Mouse (Mus musculus) embryonic facial prominence, embryonic 14.5 days (tissue): ENCODE results near the gene Wdfy4. TPM values are rescaled to one million over a fixed set of nuclear protein-coding genes. Genes with fewer than 3 reads are reported as not detected.

Experiments
- ATAC-seq: fragments of 200-750 bp; cut with Nextera tagmentation; 2 replicates; pipeline ENCODE4 v1.8.0; 2017; ENCODE audit warnings: low read depth, moderate number of reproducible peaks, moderate TSS enrichment
- DNase-seq: peaks from one replicate; pipeline ENCODE4 v3.0.0-alpha.2; 2015; ENCODE audit warnings: low spot score
- H3K27ac ChIP-seq: fragments of 300-500 bp; sonication (generic); replicated peaks from 2 replicates; pipeline ENCODE4 v1.5.1; 2014; ENCODE audit warnings: low read depth, mild to moderate bottlenecking, low read length, moderate library complexity
- H3K27me3 ChIP-seq: fragments of 300-500 bp; sonication (generic); replicated peaks from 2 replicates; pipeline ENCODE4 v1.6.1; 2014; ENCODE audit warnings: low read length; ENCODE audit not compliant: control insufficient read depth, insufficient read depth
- H3K36me3 ChIP-seq: fragments of 300-500 bp; sonication (generic); 2 replicates; pipeline ENCODE4 v1.6.1; 2014; ENCODE audit warnings: low read length, mixed read lengths; ENCODE audit not compliant: control insufficient read depth, insufficient read depth
- H3K4me1 ChIP-seq: fragments of 300-500 bp; sonication (generic); 2 replicates; pipeline ENCODE4 v1.6.1; 2014; ENCODE audit warnings: antibody characterized with exemption, low read length; ENCODE audit not compliant: control insufficient read depth, insufficient read depth
- H3K4me2 ChIP-seq: fragments of 300-500 bp; sonication (generic); 2 replicates; pipeline ENCODE4 v1.6.1; 2014; ENCODE audit warnings: low read depth, mild to moderate bottlenecking, low read length, moderate library complexity, mixed read lengths
- H3K4me3 ChIP-seq: fragments of 300-500 bp; sonication (generic); 2 replicates; pipeline ENCODE4 v1.5.1; 2014; ENCODE audit warnings: low read depth, mild to moderate bottlenecking, low read length
- H3K9ac ChIP-seq: fragments of 300-500 bp; sonication (generic); 2 replicates; pipeline ENCODE4 v1.6.1; 2014; ENCODE audit warnings: low read depth, mild to moderate bottlenecking, low read length, moderate library complexity, mixed read lengths
- H3K9me3 ChIP-seq: fragments of 300-500 bp; sonication (generic); 2 replicates; pipeline ENCODE4 v1.6.1; 2016; ENCODE audit warnings: low read length; ENCODE audit not compliant: control insufficient read depth
- WGBS: fragments of 180-500 bp; shearing (Covaris S2); extraction: QIAGEN DNeasy Blood & Tissue Kit; methylation state at CpG from one replicate; pipeline ENCODE4 v1.1.7; 2014; 5-methylcytosine and 5-hydroxymethylcytosine counted together
- polyA plus RNA-seq: library from polyadenylated mRNA; unstranded; fragments of >200 nt; fragmentation: Nextera tagmentation; extraction: Ambion mirVana; gene quantifications from 2 replicates; pipeline ENCODE4 v1.2.1, GENCODE M21; 2014

Wdfy4 gene
- polyA plus RNA-seq, 1 experiment from 2014 or later = 0.38 TPM

DNA sequence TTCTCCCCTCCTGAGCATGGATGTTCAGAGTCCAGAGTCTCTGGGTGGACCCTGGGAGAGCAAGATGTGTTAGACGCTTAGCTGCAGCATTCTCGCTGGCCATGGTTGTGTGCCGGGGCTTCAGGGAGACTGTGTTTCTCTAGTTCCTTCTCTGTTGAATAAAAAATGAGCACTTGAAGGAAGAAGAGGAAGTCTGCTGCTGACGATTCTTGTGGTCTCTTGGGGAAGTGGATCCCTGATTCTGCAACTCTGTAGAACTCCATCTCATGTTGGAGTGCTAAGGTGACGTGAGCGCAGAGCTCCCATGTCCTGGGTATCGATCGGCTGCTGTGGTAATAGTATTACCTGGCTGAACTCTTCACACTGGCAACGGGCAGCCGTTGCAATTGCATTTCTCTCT, 253.6 kb downstream of the Wdfy4 start:
- H3K4me2 ChIP-seq = no peak overlapping the region
- WGBS = 85% methylated on average over 10 of the region's 10 CpGs
- no peak for DNase-seq
- H3K9me3 ChIP-seq = no peaks in the 10 kb centered on the region
- H3K36me3 ChIP-seq = no peaks in the 10 kb centered on the region
- H3K27me3 ChIP-seq = no peaks in the 10 kb centered on the region; the same call in 1 of the 2 replicates
- no peak overlapping the region for H3K9ac ChIP-seq
- H3K4me3 ChIP-seq = no peak overlapping the region
- H3K27ac ChIP-seq = no peak overlapping the region
- H3K4me1 ChIP-seq = no peaks in the 10 kb centered on the region
- no peak for ATAC-seq

DNA sequence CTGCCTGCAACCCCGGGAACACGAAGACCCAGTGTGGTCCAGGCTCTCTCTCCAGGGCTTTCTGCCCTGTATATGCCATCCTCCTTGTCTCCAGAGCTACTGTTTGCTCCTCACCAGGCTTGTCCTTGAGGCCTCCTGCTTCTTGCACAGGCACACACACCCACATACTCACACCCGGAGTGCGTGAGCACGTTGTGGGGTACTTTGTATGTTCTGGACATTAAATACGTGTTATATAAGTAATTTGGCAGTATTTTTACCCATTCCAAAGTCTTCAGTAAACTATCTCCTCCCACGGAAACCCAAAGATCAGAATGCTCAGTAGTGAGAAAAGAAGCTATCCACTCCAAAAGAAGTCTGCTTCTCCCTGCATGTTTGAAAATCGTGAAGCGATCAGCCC, 261.4 kb downstream of the Wdfy4 start:
- Histone ChIP-seq H3K36me3 (no peaks in the 10 kb centered on the region), H3K9ac (no peak overlapping the region), H3K27ac (no peak overlapping the region), H3K4me1 (no peaks in the 10 kb centered on the region; the same call in 1 of the 2 replicates), H3K27me3 (no peaks in the 10 kb centered on the region), H3K4me3 (no peak overlapping the region), H3K9me3 (no peaks in the 10 kb centered on the region), H3K4me2 (no peak overlapping the region)
- ATAC-seq = no peak
- DNase-seq = no peak
- WGBS = 72% methylated on average over 9 of the region's 9 CpGs

DNA sequence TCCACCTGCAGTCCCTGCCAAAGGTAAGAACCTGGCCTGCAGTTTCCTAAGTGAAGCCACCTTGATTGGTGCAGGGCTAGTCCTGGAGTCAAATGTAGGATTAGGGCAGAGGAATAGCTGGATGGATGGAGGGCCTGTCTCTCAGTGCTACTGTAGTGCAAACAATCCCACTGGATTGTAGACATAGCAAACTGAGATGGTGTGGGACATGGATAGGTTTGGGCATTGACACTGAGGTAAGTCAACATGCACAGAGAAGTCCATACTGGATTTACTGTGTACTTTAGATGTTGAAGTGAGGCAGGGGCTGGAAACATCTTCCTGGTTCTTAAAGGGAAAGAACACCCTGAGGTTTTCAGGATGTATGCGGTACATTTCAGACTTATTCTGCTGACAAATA, 267.4 kb downstream of the Wdfy4 start:
- 95% methylated on average over 1 of the region's 1 CpGs for WGBS
- Histone ChIP-seq H3K4me2 (no peak overlapping the region), H3K36me3 (no peaks in the 10 kb centered on the region), H3K4me1 (no peaks in the 10 kb centered on the region), H3K9ac (no peak overlapping the region), H3K4me3 (no peak overlapping the region), H3K27ac (no peak overlapping the region), H3K27me3 (no peaks in the 10 kb centered on the region), H3K9me3 (no peaks in the 10 kb centered on the region)
- DNase-seq (no peak), ATAC-seq (no peak)

DNA sequence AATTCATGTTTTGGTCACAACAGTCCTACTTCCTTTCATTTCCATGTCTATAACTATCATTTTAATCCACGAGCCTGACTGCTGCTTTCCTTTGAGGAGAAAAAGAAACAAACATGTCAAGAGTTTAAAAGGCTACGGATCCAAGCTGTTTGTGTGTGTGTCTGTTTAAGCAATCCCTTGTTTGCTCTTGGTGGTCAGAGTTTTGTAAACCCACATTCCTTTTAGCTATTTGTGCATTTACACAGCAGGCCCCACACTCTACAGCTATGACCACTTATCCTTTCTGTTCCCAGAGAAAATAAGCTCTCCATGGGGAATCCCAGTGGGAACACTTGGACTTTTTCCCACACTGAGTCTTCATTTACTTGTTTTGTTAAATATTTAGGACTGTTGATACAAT, 269.9 kb downstream of the Wdfy4 start:
- Histone ChIP-seq H3K27me3 (no peaks in the 10 kb centered on the region), H3K9me3 (no peaks in the 10 kb centered on the region), H3K4me3 (no peak overlapping the region), H3K36me3 (no peaks in the 10 kb centered on the region), H3K4me2 (no peak overlapping the region), H3K4me1 (no peaks in the 10 kb centered on the region), H3K9ac (no peak overlapping the region), H3K27ac (no peak overlapping the region)
- ATAC-seq (no peak), DNase-seq (peak; percentile 53)
- 51% methylated on average over 2 of the region's 2 CpGs for WGBS

DNA sequence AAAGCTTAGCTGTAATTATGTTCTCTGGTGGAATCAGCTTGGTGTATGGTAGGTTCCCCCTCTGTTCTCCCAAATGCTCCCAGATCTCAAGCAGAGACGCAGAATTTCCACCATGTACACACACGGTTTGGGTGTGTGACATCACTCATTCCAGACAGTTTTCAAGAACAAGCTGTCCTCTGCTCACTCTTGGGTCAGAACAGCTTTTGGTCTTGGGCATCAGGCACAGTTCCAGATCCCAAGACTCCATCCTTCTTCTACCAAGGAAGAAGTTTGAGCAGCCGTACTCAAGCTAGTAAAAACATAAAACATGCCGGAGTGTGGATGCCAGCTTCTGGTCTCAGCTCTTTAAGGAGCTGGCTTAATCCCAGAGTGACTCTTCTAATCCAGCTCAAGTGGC, 274.1 kb downstream of the Wdfy4 start:
- no peak overlapping the region for H3K9ac ChIP-seq
- no peaks in the 10 kb centered on the region for H3K4me1 ChIP-seq
- H3K9me3 ChIP-seq = no peaks in the 10 kb centered on the region
- H3K27me3 ChIP-seq = no peaks in the 10 kb centered on the region
- no peak overlapping the region for H3K27ac ChIP-seq
- no peaks in the 10 kb centered on the region for H3K36me3 ChIP-seq
- no peak for ATAC-seq
- DNase-seq = no peak
- H3K4me3 ChIP-seq = no peak overlapping the region
- H3K4me2 ChIP-seq = no peak overlapping the region
- 91% methylated on average over 4 of the region's 4 CpGs for WGBS

Other genes with a start within 250 kb of the Wdfy4 start
- 0.58 and 0.96 TPM in 2 replicates for gene Lrrc18, start 194.1 kb downstream of the Wdfy4 start, polyA plus RNA-seq
- gene Arhgap22, start 28.5 kb upstream of the Wdfy4 start, polyA plus RNA-seq = 2.9 and 5.8 TPM in 2 replicates